In the genomic region with DNA sequence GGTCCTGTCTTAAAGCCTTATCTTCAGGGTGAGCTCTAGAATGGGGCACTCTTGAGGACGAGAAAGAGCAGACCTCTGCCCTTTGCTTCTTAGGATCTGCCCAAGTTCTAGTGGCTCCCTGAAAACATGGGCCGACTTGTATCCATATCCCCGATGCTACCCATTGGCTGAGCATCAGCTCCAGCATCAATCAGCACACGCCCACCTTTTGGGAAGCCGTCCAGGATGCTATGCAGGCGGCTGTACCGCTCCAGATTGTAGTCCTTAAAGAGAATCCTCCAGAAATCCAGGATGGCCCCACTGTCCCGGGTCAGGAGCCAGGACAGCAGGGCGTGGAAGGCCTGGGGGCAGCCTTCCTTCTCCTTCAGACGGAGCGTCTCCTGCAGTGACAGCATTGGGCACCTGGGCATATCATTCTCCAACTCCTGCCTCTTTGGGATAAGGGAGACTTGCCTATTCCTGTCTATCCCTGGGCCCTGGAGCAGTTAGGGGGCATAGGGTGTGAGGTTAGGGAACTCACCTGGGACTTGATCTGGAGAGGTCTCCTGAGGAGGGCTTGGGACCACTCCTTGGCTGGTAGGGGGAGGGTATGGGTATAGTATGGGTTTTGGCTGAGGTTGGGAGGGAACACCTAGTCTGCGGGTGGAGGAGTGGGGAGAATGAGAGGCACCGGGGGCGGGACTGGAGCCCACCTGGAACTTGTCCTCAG, we compare ENCODE assay signal across 8 mouse cellular contexts. TPM values are rescaled to one million over a fixed set of nuclear protein-coding genes. Genes with fewer than 3 reads are reported as not detected.
A peak's percentile ranks its signal among the peaks of the same experiment; 100 is the strongest.
DNase-seq lines count a peak whose midpoint lies in the region; ATAC-seq and TF ChIP-seq lines count a peak whose summit lies in the region.

No protein-coding gene starts in this region.

- intact Hi-C loops in heart, postnatal 25 days (cut with DNase I), result no loop called here

- no peak overlapping the region for H3K27ac ChIP-seq in heart, embryonic 14.5 days (replicated peaks in 1 of 2; ENCODE audit: control insufficient read depth in 1 of 2, insufficient read depth in 1 of 2, low read depth in 2 of 2, low read length in 2 of 2)
- H3K27ac ChIP-seq in embryonic facial prominence, embryonic 14.5 days (replicated peaks; ENCODE audit: low read depth, low read length), result no peak overlapping the region
- H3K27ac ChIP-seq in midbrain, postnatal 0 days (ENCODE audit: low read depth, low read length), result no peak overlapping the region

- H3K9me3 ChIP-seq in heart, embryonic 14.5 days (ENCODE audit: control insufficient read depth, low read length), result no peaks in the 10 kb centered on the region
- H3K9me3 ChIP-seq in embryonic facial prominence, embryonic 14.5 days (ENCODE audit: control insufficient read depth, low read length), result no peaks in the 10 kb centered on the region
- no peaks in the 10 kb centered on the region for H3K9me3 ChIP-seq in midbrain, postnatal 0 days (ENCODE audit: low read length)

- peak overlapping the region; percentile 56 for H3K4me2 ChIP-seq in heart, embryonic 14.5 days (ENCODE audit: low read length)
- peak overlapping the region; percentile 40 for H3K4me2 ChIP-seq in embryonic facial prominence, embryonic 14.5 days (ENCODE audit: low read depth, low read length)
- peak overlapping the region; percentile 51 for H3K4me2 ChIP-seq in midbrain, postnatal 0 days (ENCODE audit: low read depth, low read length, poor library complexity, severe bottlenecking)

- H3K4me3 ChIP-seq in heart, embryonic 14.5 days (ENCODE audit: control insufficient read depth in 1 of 2, insufficient read depth in 1 of 2, low read depth in 1 of 2, low read length in 2 of 2), result peak overlapping the region; percentile 6 to 15; a peak in 2 of 4 replicates
- peak overlapping the region; percentile 8 for H3K4me3 ChIP-seq in embryonic facial prominence, embryonic 14.5 days (ENCODE audit: low read depth, low read length)
- peak overlapping the region; percentile 28 for H3K4me3 ChIP-seq in midbrain, postnatal 0 days (ENCODE audit: low read depth, low read length)

- WGBS in heart, embryonic 14.5 days, result 62% methylated on average over 14 of the region's 14 CpGs
- 60% methylated on average over 11 of the region's 14 CpGs for WGBS in embryonic facial prominence, embryonic 14.5 days
- WGBS in midbrain, postnatal 0 days, result 59% methylated on average over 14 of the region's 14 CpGs

- no peak for DNase-seq in heart, postnatal 25 days (ENCODE audit: low spot score)
- DNase-seq in embryonic facial prominence, embryonic 14.5 days (ENCODE audit: low spot score), result no peak
- DNase-seq in layer of hippocampus, adult 9-11 months, result peak; percentile 64
- DNase-seq in midbrain, postnatal 0 days (ENCODE audit: low spot score), result no peak
- no peak for DNase-seq in spleen, adult 18-20 months
- DNase-seq in embryo, embryonic 10 days (ENCODE audit: low spot score), result no peak
- DNase-seq in ovary, postnatal 14 days (ENCODE audit: low spot score), result no peak

- no peak for TF ChIP-seq CTCF in midbrain, postnatal 0 days (IDR thresholded peaks at IDR 0.05)

- peaks cover 2 to 3% of the 10 kb centered on the region in 2 experiments; a peak in 2 of 4 replicates for H3K4me1 ChIP-seq in heart, embryonic 14.5 days (ENCODE audit: control insufficient read depth in 2 of 2, insufficient read depth in 2 of 2, low read length in 2 of 2)
- H3K4me1 ChIP-seq in embryonic facial prominence, embryonic 14.5 days (ENCODE audit: control insufficient read depth, insufficient read depth, low read length), result peaks cover 7% of the 10 kb centered on the region; the same call in 1 of the 2 replicates
- H3K4me1 ChIP-seq in midbrain, postnatal 0 days (ENCODE audit: insufficient read depth, low read length), result no peaks in the 10 kb centered on the region

- peak overlapping the region; percentile 25; the same call in 1 of the 2 replicates for H3K9ac ChIP-seq in heart, embryonic 14.5 days (ENCODE audit: low read length)
- H3K9ac ChIP-seq in embryonic facial prominence, embryonic 14.5 days (ENCODE audit: low read depth, low read length), result 0 out of 2 replicates have a peak overlapping the region, but pooled peaks have one; percentile 15
- 0 out of 2 replicates have a peak overlapping the region, but pooled peaks have one; percentile 14 for H3K9ac ChIP-seq in midbrain, postnatal 0 days (replicated peaks; ENCODE audit: low read length, poor library complexity, severe bottlenecking)

- peaks cover 5% of the 10 kb centered on the region for H3K27me3 ChIP-seq in heart, embryonic 14.5 days (ENCODE audit: control insufficient read depth, insufficient read depth, low read length)
- H3K27me3 ChIP-seq in embryonic facial prominence, embryonic 14.5 days (replicated peaks; ENCODE audit: control insufficient read depth, insufficient read depth, low read length), result no peaks in the 10 kb centered on the region
- no peaks in the 10 kb centered on the region for H3K27me3 ChIP-seq in midbrain, postnatal 0 days (ENCODE audit: insufficient read depth, low read length)

- no peaks in the 10 kb centered on the region for H3K36me3 ChIP-seq in heart, embryonic 14.5 days (ENCODE audit: control insufficient read depth, insufficient read depth, low read length)
- H3K36me3 ChIP-seq in embryonic facial prominence, embryonic 14.5 days (ENCODE audit: control insufficient read depth, insufficient read depth, low read length), result no peaks in the 10 kb centered on the region
- H3K36me3 ChIP-seq in midbrain, postnatal 0 days (ENCODE audit: insufficient read depth, low read length), result no peaks in the 10 kb centered on the region

- 0 out of 2 replicates have a peak, but pooled peaks have one; percentile 23 for ATAC-seq in heart, embryonic 14.5 days (ENCODE audit: insufficient number of reproducible peaks, insufficient read depth, low FRiP score, low read depth)
- peak; percentile 9; the same call in 1 of the 2 replicates for ATAC-seq in embryonic facial prominence, embryonic 14.5 days (ENCODE audit: low read depth)
- ATAC-seq in midbrain, postnatal 0 days (ENCODE audit: low FRiP score), result peak; percentile 54; the same call in 1 of the 2 replicates

RNA-seq across cellular contexts. Expression of gene Aire, which starts 0.6 kb away (rescaled TPM):
- 0.16 TPM in 1 of 2 replicates, not detected in the other for polyA plus RNA-seq in heart, embryonic 14.5 days (2014; fragmentation: Nextera tagmentation; extraction: Ambion mirVana)
- not detected for total RNA-seq in heart, postnatal 25 days (2021)
- polyA plus RNA-seq in embryonic facial prominence, embryonic 14.5 days (2014; fragmentation: Nextera tagmentation; extraction: Ambion mirVana), result 0.24 TPM in 1 of 2 replicates, not detected in the other
- 0.16 and 0.33 TPM in 2 replicates for total RNA-seq in midbrain, postnatal 0 days (2014; rRNA removed)
- 0.20 and 0.31 TPM in 2 replicates for polyA plus RNA-seq in midbrain, postnatal 0 days (2015; fragmentation: Nextera tagmentation; extraction: Ambion mirVana)

RNA-seq across cellular contexts. Expression of gene Dnmt3l, which starts 1.1 kb away (rescaled TPM):
- polyA plus RNA-seq in heart, embryonic 14.5 days (2014; fragmentation: Nextera tagmentation; extraction: Ambion mirVana), result not detected in 2 replicates
- total RNA-seq in heart, postnatal 25 days (2021), result under 1 TPM in 1 of 2 experiments, not detected in 1; 0.22 TPM
- polyA plus RNA-seq in embryonic facial prominence, embryonic 14.5 days (2014; fragmentation: Nextera tagmentation; extraction: Ambion mirVana), result 0.25 TPM in 1 of 2 replicates, not detected in the other
- total RNA-seq in midbrain, postnatal 0 days (2014; rRNA removed), result not detected in 2 replicates
- polyA plus RNA-seq in midbrain, postnatal 0 days (2015; fragmentation: Nextera tagmentation; extraction: Ambion mirVana), result not detected in 2 replicates

RNA-seq across cellular contexts. Expression of gene Icosl, which starts 26.3 kb away (rescaled TPM):
- 1.5 and 2.0 TPM in 2 replicates for polyA plus RNA-seq in heart, embryonic 14.5 days (2014; fragmentation: Nextera tagmentation; extraction: Ambion mirVana)
- total RNA-seq in heart, postnatal 25 days (2021), result 1 to 10 TPM; 4.2 to 7.2 TPM
- 4.9 and 5.5 TPM in 2 replicates for polyA plus RNA-seq in embryonic facial prominence, embryonic 14.5 days (2014; fragmentation: Nextera tagmentation; extraction: Ambion mirVana)
- 1.7 and 1.8 TPM in 2 replicates for total RNA-seq in midbrain, postnatal 0 days (2014; rRNA removed)
- 0.76 and 0.85 TPM in 2 replicates for polyA plus RNA-seq in midbrain, postnatal 0 days (2015; fragmentation: Nextera tagmentation; extraction: Ambion mirVana)

RNA-seq across cellular contexts. Expression of gene Pfkl, which starts 33.0 kb away (rescaled TPM):
- polyA plus RNA-seq in heart, embryonic 14.5 days (2014; fragmentation: Nextera tagmentation; extraction: Ambion mirVana), result 168 and 170 TPM in 2 replicates
- total RNA-seq in heart, postnatal 25 days (2021), result 100 to 1,000 TPM; 106 to 115 TPM
- 87.0 and 114 TPM in 2 replicates for polyA plus RNA-seq in embryonic facial prominence, embryonic 14.5 days (2014; fragmentation: Nextera tagmentation; extraction: Ambion mirVana)
- 165 and 166 TPM in 2 replicates for total RNA-seq in midbrain, postnatal 0 days (2014; rRNA removed)
- polyA plus RNA-seq in midbrain, postnatal 0 days (2015; fragmentation: Nextera tagmentation; extraction: Ambion mirVana), result 98.5 and 104 TPM in 2 replicates
